Mouse (Mus musculus): ENCODE measurements around the gene Xlr5a.
"Not testable (repeated sequence)": the region's sequence is repeated elsewhere in the genome, so short reads cannot be mapped to it uniquely, and the experiment has no call there.

The Xlr5a gene

GRCm38 (mm10) chrX:73292876-73293275 lies at the start of gene Xlr5a, which contains the start of gene Xlr5c:
Xlr5a (minus strand) TSS chrX:73292976.
Xlr5c (minus strand) TSS chrX:73292976.
- DNase-seq (ENCODE audit: low read depth, low spot score), result not testable (repeated sequence)

- no peak for DNase-seq (ENCODE audit: low read depth, low spot score)
These were observed 49.7 kb upstream of the Xlr5a start, which contains the start of gene Zfp275 for GRCm38 (mm10) chrX:73342483-73342895. Zfp275 (plus strand) TSS chrX:73342621.

- no peak for DNase-seq (ENCODE audit: low read depth, low spot score)
These were observed 49.3 kb upstream of the Xlr5a start for GRCm38 (mm10) chrX:73342068-73342467.

GRCm38 (mm10) chrX:73341473-73341872 lies 48.7 kb upstream of the Xlr5a start:
- no peak for DNase-seq (ENCODE audit: low read depth, low spot score)

- no peak for DNase-seq (ENCODE audit: low read depth, low spot score)
These were observed 44.0 kb upstream of the Xlr5a start, which contains the start of gene Gm45015 for GRCm38 (mm10) chrX:73336740-73337139. Gm45015 (minus strand) TSS chrX:73336840.

- DNase-seq (ENCODE audit: low read depth, low spot score), result no peak
These were observed 40.8 kb upstream of the Xlr5a start for GRCm38 (mm10) chrX:73333548-73333947.

GRCm38 (mm10) chrX:73327215-73327614 lies 34.4 kb upstream of the Xlr5a start:
- DNase-seq (ENCODE audit: low read depth, low spot score), result no peak

GRCm38 (mm10) chrX:73321029-73321428 lies 28.3 kb upstream of the Xlr5a start:
- no peak for DNase-seq (ENCODE audit: low read depth, low spot score)

GRCm38 (mm10) chrX:73312522-73312921 lies 19.7 kb upstream of the Xlr5a start:
- no peak for DNase-seq (ENCODE audit: low read depth, low spot score)

- DNase-seq (ENCODE audit: low read depth, low spot score), result not testable (repeated sequence)
These were observed 3.0 kb upstream of the Xlr5a start for GRCm38 (mm10) chrX:73295745-73296144.

- not testable (repeated sequence) for DNase-seq (ENCODE audit: low read depth, low spot score)
These were observed 27.5 kb downstream of the Xlr5a start, which contains the start of gene Xlr3c for GRCm38 (mm10) chrX:73265270-73265669. Xlr3c (minus strand) TSS chrX:73265390.

- not testable (repeated sequence) for DNase-seq (ENCODE audit: low read depth, low spot score)
These were observed 30.3 kb downstream of the Xlr5a start for GRCm38 (mm10) chrX:73262428-73262827.

GRCm38 (mm10) chrX:73242821-73243325 lies 49.9 kb downstream of the Xlr5a start, which contains the start of gene Xlr4c:
Xlr4c (minus strand) TSS chrX:73243130.
- DNase-seq (ENCODE audit: low read depth, low spot score), result not testable (repeated sequence)

- DNase-seq (ENCODE audit: low read depth, low spot score), result no peak
These were observed 63.5 kb downstream of the Xlr5a start for GRCm38 (mm10) chrX:73229288-73229687.

- no peak for DNase-seq (ENCODE audit: low read depth, low spot score)
These were observed 64.1 kb downstream of the Xlr5a start for GRCm38 (mm10) chrX:73228606-73229214.

GRCm38 (mm10) chrX:73227914-73228605 lies 64.7 kb downstream of the Xlr5a start, which contains the start of gene F8a:
F8a (plus strand) TSS chrX:73228291.
- DNase-seq (ENCODE audit: low read depth, low spot score), result peak; percentile 8

- no peak for DNase-seq (ENCODE audit: low read depth, low spot score)
These were observed 67.4 kb downstream of the Xlr5a start for GRCm38 (mm10) chrX:73225365-73225764.

GRCm38 (mm10) chrX:73213819-73214564 lies 78.8 kb downstream of the Xlr5a start, which contains the start of gene Xlr4b:
Xlr4b (plus strand) TSS chrX:73214333.
- DNase-seq (ENCODE audit: low read depth, low spot score), result not testable (repeated sequence)

- not testable (repeated sequence) for DNase-seq (ENCODE audit: low read depth, low spot score)
These were observed 100.8 kb downstream of the Xlr5a start, which contains the start of gene Xlr3b for GRCm38 (mm10) chrX:73191934-73192333. Xlr3b (plus strand) TSS chrX:73192207.

GRCm38 (mm10) chrX:73176889-73177288 lies 115.9 kb downstream of the Xlr5a start, which contains the start of gene Spin2d:
Spin2d (minus strand) TSS chrX:73176989.
- DNase-seq (ENCODE audit: low read depth, low spot score), result not testable (repeated sequence)

GRCm38 (mm10) chrX:73149350-73149749 lies 143.4 kb downstream of the Xlr5a start, which contains the start of gene DXBay18:
DXBay18 (minus strand) TSS chrX:73149450.
- DNase-seq (ENCODE audit: low read depth, low spot score), result not testable (repeated sequence)
